Mouse (Mus musculus) gastrocnemius, adult 2 months (tissue): ENCODE measurements around the gene Llgl2. TPM values are rescaled to one million over a fixed set of nuclear protein-coding genes. Genes with fewer than 3 reads are reported as not detected.

ENCODE experiments used
- DNase-seq: peaks from one replicate; pipeline ENCODE4 v3.0.0; 2022
- H3K27ac ChIP-seq: fragments of 200-600 bp; 2 replicates; pipeline ENCODE4 v1.8.1; 2022; ENCODE audit warnings: mild to moderate bottlenecking
- H3K4me3 ChIP-seq: fragments of 200-600 bp; 2 replicates; pipeline ENCODE4 v1.8.1; 2022; ENCODE audit warnings: mild to moderate bottlenecking, moderate library complexity
- CTCF ChIP-seq: fragments of 200-600 bp; IDR thresholded peaks from 2 replicates; pipeline ENCODE4 v1.8.1; 2022; ENCODE audit warnings: antibody characterized with exemption, mild to moderate bottlenecking, moderate library complexity
- intact Hi-C: fragments of 180-260 bp; cut with DNase I; formaldehyde crosslinking; loops from one replicate; pipeline ENCODE4 v1.15.1; 2025
- microRNA-seq: library from miRNA; unstranded; fragments of <30 nt; microRNA quantifications from one replicate; pipeline ENCODE4 v1.2.0, GENCODE M21; 2021
- total RNA-seq, 2 experiments: library from RNA; stranded (reverse); gene quantifications; 2 replicates each; pipeline ENCODE4 v1.2.3; 2021

Llgl2 gene
- total RNA-seq, 2 experiments from 2014 or later: 8.3 to 9.8 TPM

DNA sequence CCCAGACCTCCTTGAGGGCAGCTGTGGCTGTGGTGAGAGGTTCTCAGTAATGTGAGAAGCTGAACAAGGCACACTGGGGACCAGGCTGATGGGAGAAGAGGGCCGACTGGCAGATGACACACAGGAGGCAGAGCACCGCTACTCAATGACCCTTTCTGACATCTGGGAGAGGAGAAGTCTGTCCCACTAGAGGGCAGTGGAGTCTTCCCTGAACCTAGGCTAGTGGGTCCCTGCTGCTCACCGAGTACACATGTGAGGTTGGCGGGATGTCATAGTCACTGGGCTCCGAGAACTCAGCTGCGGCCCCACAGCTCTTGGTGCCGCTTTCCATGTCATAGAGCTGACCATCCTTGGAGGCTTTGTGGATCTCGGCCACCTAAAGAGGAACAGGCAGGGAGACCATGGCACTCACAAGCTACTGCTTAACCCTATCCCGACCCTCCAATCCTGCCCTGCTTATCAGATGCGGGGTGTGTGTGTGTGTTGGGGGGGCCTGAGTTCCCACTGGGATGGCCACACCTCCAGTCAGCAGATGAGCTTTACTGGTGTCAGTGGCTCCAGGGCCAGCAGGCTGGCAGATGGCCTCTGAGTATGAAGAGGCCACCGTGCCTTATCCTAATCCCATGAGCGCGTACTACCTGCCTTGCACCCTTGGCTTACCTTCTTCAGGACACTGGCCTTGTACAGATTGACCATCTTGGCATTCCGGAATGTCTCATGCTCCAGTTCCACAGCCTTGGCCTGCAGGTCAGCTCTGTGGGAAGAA, 71.1 kb downstream of the Llgl2 start:
- intact Hi-C loops: no loop called here
- no peak for DNase-seq
- peak; percentile 34 for TF ChIP-seq CTCF
- no peak overlapping the region for H3K27ac ChIP-seq
- no peak overlapping the region for H3K4me3 ChIP-seq

DNA sequence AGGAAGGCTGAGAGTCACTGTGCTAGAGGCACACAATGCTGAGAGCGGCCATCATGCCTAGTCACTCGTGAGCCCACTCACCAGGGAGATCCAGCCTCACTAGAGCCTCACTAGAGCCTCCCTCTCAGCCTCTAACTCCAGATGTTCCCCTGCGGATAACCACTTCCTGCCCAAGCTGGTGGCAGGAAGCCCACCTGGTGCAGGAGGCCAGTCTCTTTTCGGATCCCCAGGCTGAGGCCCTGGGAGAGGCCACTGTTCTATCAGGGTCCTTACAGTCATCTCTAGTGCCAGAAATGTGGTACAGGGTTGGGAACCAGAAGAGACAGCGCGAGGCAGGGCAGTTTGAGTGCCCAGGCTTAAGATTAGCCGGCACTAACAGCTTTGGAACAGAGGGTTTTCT, 74.6 kb downstream of the Llgl2 start:
- no peak for DNase-seq
- H3K27ac ChIP-seq: no peak overlapping the region
- intact Hi-C loops: no loop called here
- H3K4me3 ChIP-seq: no peak overlapping the region
- TF ChIP-seq CTCF: no peak

DNA sequence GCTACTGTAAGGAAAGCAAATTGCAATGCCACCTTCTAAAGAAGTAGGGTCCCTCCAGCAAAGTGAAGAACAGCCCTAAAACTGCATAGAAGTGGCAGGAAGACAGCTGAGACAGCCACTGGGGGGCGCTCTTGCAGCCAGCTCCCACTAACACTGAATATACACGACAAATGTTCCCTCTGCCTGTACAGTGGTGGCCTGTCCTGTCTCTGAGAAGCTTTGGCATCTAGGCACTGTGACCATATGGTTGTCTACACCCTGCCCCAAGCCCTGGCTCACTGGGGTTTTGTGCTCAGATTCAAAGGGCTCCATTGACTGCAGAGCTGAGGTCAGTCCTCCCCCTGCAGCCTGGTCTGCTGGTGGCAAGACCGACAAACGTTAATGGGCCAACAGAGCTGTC, 75.0 kb downstream of the Llgl2 start:
- peak; percentile 64 for TF ChIP-seq CTCF
- intact Hi-C loops: no loop called here
- no peak overlapping the region for H3K27ac ChIP-seq
- peak; percentile 35 for DNase-seq
- no peak overlapping the region for H3K4me3 ChIP-seq

DNA sequence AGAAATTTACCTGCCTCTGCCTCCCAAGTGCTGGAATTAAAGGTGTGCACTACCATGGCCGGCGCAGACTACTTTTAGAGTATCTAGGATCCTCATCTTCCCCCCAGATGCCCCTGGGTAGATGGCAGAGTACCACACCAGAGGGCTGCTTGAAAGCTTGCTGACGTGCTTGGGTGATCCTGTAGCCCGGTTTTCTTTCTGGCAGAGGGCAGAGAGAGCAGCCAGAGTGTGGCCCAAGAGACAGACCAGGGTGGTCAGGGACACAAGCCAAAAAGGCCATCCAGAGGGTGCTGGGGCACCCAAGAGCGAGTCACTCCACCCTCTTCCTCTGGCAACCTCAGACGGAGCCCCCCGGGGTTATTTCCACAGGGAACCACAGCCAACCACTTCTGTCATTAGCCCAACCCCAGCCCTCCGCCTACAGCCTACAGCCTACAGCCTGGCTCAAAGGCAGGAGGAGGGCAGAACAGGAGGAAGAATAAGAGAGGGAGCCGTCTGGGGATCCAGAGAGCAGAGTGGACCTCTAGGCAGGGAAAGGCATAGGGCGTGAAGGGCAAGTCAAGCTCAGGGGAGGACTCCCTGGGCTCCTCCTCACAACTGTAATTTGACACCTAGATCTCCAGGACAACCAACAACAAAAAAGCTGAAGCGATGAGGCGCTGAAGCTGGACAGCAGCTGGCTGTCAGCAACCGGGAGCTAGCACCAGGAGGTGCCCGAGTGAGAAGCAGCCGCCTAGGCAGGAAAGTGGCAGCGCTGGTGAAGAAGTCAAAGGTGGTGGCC, 75.8 kb downstream of the Llgl2 start, which contains the start of gene Smim5:
TSS of gene Smim5 (plus strand) at position 481 of the 781 bp plus-strand sequence.
- DNase-seq: peak; percentile 76
- Histone ChIP-seq H3K4me3 (peak within 1 kb of the TSS; percentile 59), H3K27ac (peak within 1 kb of the TSS; percentile 80)
- peak; percentile 25; the same call in 1 of the 2 replicates for TF ChIP-seq CTCF
- intact Hi-C loops: no loop called here

DNA sequence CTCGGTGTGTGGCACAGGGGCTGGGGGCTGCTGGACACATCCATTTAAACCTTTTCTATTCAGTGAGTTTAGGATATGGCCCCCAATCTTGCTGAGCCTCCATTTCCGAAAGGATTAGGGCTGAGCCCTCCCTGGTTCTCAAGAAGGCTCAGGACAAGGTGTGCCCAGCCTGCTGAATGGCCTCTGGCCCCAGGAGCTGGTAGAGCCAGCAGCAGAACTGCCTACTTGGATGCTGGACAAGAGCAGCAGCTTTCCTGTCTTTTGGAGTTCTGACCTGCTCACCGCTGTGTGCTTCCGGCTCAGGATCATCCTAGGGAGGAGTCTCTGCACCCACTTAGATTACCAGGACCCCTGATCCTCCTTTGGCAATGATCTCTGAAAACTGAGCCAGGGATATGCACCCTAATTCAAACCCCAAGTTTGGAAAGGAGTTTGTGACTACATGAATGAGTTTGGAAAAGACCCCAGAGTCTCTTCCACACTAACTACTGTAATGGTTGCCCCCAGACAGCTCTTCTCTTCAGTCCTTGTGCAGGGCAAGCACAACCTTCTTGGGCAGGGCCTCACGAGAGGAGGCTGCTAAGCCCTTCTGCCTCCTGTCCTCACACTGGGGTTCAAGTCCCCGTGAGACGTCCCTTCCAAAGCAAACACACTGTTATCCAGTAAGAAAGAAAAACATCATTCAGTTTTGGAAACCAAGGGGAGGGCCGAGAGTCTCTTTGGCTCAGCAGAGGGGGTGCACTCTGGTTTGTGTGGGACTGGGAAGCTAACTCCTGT, 76.9 kb downstream of the Llgl2 start:
- intact Hi-C loops: no loop called here
- DNase-seq: no peak
- Histone ChIP-seq H3K4me3 (peak overlapping the region; percentile 59), H3K27ac (peak overlapping the region; percentile 80)
- TF ChIP-seq CTCF: no peak

DNA sequence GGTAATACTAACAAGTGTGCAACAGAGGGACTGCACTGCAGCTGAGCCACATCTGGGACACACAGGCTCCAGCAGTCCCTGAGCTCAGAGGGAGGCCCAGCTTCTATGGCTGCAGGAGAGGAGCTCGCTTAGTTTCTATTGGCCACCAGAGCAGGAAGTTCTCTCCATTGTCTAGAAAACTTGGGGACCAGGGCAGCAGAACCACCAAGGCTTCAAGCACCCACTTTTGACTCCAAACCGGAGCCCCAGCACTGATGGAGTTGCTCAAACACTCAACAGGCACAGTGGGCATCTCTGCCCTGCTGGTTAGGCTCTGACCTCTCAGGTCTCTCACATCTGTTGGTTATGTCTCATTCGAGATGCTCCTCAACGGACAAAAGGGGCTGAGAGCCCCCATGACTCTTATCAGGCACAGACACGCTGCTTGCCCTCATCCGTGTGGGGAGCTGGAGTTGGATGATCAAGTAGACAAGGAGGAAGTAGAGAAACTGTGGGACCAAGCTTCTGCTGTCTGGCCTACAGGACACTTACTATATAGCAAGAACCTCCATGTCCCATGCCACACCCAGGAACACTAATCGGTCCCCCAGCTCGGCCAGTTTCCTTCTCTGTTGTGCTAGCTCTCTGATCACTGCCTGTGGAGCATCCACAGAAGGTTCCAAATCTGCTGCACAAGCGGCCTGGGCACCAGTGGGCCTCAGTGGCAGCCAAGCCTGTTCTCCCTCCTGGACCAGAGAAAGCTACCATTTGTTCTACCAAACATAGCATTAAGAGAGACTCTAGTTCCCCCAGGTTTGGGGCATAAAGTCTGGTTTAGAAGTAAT, 77.7 kb downstream of the Llgl2 start:
- H3K27ac ChIP-seq: peak overlapping the region; percentile 51; the same call in 1 of the 2 replicates
- no peak overlapping the region for H3K4me3 ChIP-seq
- DNase-seq: no peak
- no peak for TF ChIP-seq CTCF
- intact Hi-C loops: no loop called here

DNA sequence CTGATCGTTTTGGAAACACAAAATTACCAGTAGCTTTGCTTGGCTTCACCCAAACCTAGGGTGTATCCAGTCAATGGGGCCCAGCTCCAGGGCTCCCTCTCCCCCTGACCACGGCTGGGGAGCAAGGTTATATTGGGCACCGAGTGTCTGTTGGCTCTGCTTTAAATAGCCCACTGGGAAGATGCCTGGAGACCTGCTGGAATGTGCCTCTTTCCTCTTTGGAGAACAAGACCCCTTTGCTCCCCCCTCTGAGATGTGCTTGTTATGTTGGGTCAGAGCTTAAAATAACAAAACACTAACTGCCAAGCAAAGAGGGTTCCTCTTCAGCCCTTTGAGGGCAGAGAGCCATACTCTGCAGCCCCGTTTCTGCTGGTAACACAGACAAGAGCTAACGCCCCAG, 78.3 kb downstream of the Llgl2 start:
- intact Hi-C loops: no loop called here
- Histone ChIP-seq H3K27ac (peak overlapping the region; percentile 70), H3K4me3 (no peak overlapping the region)
- no peak for TF ChIP-seq CTCF
- DNase-seq: no peak

DNA sequence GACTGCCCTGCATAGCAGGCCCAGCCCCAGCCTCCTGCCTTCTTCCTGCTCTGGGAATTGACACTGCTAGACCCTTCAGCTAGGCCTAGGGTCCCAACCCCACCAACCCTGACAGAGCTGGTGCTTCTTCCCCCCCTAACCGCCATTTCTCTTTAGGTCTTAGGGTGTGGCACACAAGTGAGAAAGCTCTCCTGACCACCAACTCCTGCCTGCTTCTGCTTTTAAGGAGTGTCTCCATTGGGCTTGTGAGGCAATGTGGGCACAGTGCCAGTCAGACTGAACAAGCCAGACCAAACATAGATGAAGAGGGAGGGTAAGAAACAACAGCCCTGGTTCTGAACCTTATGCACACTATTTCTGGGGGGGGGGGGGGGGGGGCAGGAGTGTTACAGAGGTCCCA, 79.0 kb downstream of the Llgl2 start:
- TF ChIP-seq CTCF: no peak
- DNase-seq: peak; percentile 68
- peak overlapping the region; percentile 70 for H3K27ac ChIP-seq

DNA sequence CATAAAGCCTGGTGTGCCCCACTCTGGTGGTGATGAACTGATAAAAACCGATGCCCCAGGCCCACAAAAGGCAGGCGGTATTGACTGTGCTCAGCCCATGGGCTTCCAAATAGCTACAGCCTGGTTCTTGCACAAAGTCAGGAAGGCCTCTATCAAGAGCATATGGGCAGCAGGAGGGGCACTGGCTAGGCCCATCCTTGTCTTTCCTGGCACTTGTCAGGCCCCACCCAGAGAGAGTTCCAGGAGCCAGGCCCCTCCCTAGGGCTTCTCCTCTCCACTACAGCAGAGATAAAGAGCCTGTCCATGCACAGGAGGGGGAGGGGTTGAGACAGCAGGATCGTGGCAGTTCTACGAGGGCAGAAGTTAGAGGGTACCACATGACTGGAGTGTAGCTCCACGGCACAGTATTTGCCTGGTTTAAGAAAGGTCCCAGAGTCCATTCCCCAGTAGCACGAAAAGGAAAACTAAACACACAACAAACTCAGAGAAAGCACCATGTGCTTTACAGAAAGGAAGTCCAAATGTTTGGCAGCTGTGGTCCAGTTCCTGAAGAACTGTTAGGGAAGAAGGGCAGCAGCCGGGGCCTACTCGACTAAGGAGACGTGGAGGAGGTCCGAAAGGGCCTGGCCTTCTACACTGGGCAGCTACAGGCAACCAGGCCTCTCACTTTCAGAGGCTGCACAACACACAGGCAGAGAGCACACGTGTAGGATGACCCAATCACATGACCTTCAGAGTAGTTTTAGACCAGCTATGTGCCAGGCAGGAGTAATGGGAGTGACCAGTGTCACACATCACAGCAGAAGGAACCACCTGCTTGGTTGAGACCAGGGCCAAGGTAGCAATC, 79.8 kb downstream of the Llgl2 start:
- TF ChIP-seq CTCF: no peak
- DNase-seq: no peak
- no peak overlapping the region for H3K4me3 ChIP-seq
- intact Hi-C loops: no loop called here
- peak overlapping the region; percentile 70 for H3K27ac ChIP-seq

More for the DNA sequence above, 79.0 kb downstream of the Llgl2 start:
- no peak overlapping the region for H3K4me3 ChIP-seq
- intact Hi-C loops: no loop called here

DNA sequence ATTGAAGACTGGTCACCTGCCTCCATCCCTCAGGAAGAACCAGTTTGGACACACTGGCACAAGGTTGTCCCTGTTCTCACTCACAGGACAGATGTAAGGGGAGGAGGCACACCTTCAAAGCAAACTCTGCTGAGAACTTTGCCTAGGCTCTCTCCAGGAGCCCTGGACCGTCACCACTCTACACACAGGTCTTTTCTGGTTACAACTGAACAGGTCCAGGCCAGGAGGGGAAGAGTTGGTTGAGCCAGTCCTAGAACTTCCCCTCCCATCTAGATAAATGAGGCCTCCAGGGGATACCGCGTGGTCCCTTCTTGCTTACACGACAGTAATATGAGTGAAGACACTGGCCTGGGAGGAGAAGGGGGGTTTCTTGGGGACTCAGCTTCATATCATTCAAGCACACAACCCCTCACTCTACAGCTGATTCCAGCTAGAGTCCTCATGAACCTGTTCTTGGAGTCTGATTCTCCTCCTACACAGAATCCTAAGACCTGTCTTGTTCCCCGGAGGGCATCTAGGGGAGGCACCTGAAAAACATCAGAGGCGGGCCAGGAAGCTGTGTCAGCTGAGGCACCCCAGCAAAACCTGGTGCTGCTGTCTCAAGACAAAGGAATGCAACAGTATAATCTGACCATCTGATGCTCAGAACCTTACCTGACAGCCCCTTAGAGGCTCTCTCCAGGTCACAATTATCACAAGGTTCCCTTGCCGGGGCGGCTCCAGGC, 80.5 kb downstream of the Llgl2 start:
- TF ChIP-seq CTCF: no peak
- Histone ChIP-seq H3K27ac (peak overlapping the region; percentile 70; the same call in 1 of the 2 replicates), H3K4me3 (no peak overlapping the region)
- intact Hi-C loops: no loop called here
- no peak for DNase-seq

Small RNA genes lying within 50 kb of the gene (microRNA-seq; reads per million reads assigned to microRNA genes)
- not detected for gene Mir5621

Other genes with a start within 250 kb of the Llgl2 start
- gene Mrps7, start 220.1 kb upstream of the Llgl2 start, total RNA-seq: 10 to 100 TPM; 66.8 to 88.5 TPM
- gene Gga3, start 220.0 kb upstream of the Llgl2 start, total RNA-seq: 10 to 100 TPM; 18.8 to 20.7 TPM
- 10 to 100 TPM; 46.0 to 55.0 TPM for gene Mif4gd, start 211.1 kb upstream of the Llgl2 start, total RNA-seq
- 10 to 100 TPM; 43.1 to 51.5 TPM for gene Slc25a19, start 195.8 kb upstream of the Llgl2 start, total RNA-seq
- 10 to 100 TPM; 60.3 to 74.7 TPM for gene Grb2, start 115.5 kb upstream of the Llgl2 start, total RNA-seq
- 10 to 100 TPM; 90.6 to 99.5 TPM for gene Tmem94, start 58.6 kb upstream of the Llgl2 start, total RNA-seq
- gene Caskin2, start 10.4 kb upstream of the Llgl2 start, total RNA-seq: 10 to 100 TPM; 14.5 to 19.2 TPM
- 1 to 10 TPM; 6.2 to 6.9 TPM for gene Tsen54, start 9.3 kb upstream of the Llgl2 start, total RNA-seq
- not detected for gene Myo15b, start 34.4 kb downstream of the Llgl2 start, total RNA-seq
- under 1 TPM; 0.23 to 0.89 TPM for gene Smim5, start 75.9 kb downstream of the Llgl2 start, total RNA-seq
- gene Smim6, start 88.0 kb downstream of the Llgl2 start, total RNA-seq: not detected
- 10 to 100 TPM; 12.1 to 13.4 TPM for gene Sap30bp, start 109.2 kb downstream of the Llgl2 start, total RNA-seq
- 1 to 10 TPM; 7.5 to 8.6 TPM for gene Recql5, start 109.4 kb downstream of the Llgl2 start, total RNA-seq
- gene Itgb4, start 150.7 kb downstream of the Llgl2 start, total RNA-seq: 1 to 10 TPM; 4.2 to 4.5 TPM
- gene Galk1, start 188.7 kb downstream of the Llgl2 start, total RNA-seq: 1 to 10 TPM; 3.0 to 3.8 TPM
- gene H3f3b, start 203.9 kb downstream of the Llgl2 start, total RNA-seq: 10 to 100 TPM; 55.9 to 58.7 TPM
- gene Unk, start 206.3 kb downstream of the Llgl2 start, total RNA-seq: 1 to 10 TPM; 7.0 to 7.4 TPM